Mouse (Mus musculus): Measurements from ENCODE around the gene Ttf1. TPM values are rescaled to one million over a fixed set of nuclear protein-coding genes. Genes with fewer than 3 reads are reported as not detected.
A peak's percentile ranks its signal among the peaks of the same experiment; 100 is the strongest.

Ttf1 gene
- polyA plus RNA-seq, 1 experiment from 2014 or later, result 3.9 TPM

DNA sequence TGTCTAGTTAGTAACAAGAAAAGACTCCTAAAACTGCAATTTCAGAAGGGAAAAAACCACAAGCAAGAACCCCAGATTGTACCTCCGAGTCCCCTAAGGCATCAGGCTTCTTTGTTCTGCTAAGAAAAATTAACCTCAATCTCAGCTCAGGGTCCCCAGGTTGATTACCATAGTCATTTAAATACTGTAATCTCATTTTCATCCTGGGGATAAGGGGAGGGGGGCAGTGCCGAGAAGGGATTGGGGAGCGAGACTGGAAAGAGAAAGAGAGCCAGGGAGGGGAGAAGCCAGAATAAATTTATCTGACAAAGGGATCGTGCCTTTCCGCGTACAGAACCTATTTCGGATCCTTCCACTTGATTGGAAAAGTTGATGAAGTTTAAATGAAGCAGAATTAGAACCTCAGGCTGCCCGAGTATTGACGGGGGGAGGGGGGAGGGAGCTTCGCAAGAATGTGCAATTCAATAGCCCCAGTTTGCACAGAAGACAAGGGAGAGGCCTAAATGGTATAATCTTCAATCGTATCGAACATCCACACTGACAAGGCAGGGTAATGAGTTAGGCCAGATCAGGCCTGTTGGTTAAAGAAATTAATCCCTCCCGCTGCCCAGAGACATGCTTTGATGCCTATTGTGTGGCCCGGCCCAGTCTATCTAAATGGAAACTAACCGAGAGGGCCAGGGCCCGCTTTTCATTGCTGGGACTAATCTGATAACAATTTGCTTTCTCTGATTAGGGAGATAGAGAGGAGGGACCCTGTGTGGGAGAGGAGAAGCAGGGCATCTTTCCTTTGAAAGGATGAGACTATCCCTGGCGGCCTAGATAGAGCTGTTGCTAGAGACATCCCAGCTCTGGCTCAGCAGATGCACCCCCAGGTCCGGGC is 19.2 kb upstream of the Ttf1 start:
- no peaks in the 10 kb centered on the region for H3K4me1 ChIP-seq (replicated peaks; ENCODE audit: control insufficient read depth, insufficient read depth)
- no peak overlapping the region for H3K27ac ChIP-seq (replicated peaks)
- no peaks in the 10 kb centered on the region for H3K36me3 ChIP-seq (ENCODE audit: control insufficient read depth, insufficient read depth, low read length)
- no peaks in the 10 kb centered on the region; the same call in 1 of the 2 replicates for H3K27me3 ChIP-seq (ENCODE audit: control insufficient read depth, insufficient read depth, low read length)
- ATAC-seq (ENCODE audit: low FRiP score, low TSS enrichment), result no peak
- DNase-seq (ENCODE audit: low spot score), result no peak
- 42% methylated on average over 18 of the region's 18 CpGs for WGBS
- no peaks in the 10 kb centered on the region for H3K9me3 ChIP-seq (ENCODE audit: control insufficient read depth, low read length)
- no peak overlapping the region for H3K4me3 ChIP-seq (ENCODE audit: low read depth, low read length)
- H3K4me2 ChIP-seq (replicated peaks; ENCODE audit: low read depth), result no peak overlapping the region
- TF ChIP-seq CTCF (IDR thresholded peaks at IDR 0.05; ENCODE audit: low read depth), result no peak
- TF ChIP-seq EP300 (optimal IDR thresholded peaks at IDR 0.05), result no peak
- no peak overlapping the region for H3K9ac ChIP-seq (ENCODE audit: low read length)

DNA sequence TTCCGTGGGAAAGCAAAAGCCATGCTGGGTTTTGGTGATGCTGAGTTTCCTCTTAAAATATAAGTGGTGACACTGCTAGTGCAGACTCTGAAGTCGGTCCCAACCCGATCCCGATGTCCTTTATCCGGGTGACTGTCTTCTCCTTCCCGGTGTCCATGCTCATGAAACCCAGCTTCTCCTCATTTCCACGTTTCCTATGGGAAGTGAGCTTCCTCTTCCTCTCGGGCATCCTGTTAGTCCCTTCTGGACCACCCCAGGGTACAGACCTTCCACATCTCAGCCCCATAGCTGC is 18.6 kb upstream of the Ttf1 start:
- Histone ChIP-seq H3K27ac (replicated peaks) (no peak overlapping the region), H3K4me3 (ENCODE audit: low read depth, low read length) (no peak overlapping the region), H3K36me3 (ENCODE audit: control insufficient read depth, insufficient read depth, low read length) (no peaks in the 10 kb centered on the region), H3K4me2 (replicated peaks; ENCODE audit: low read depth) (no peak overlapping the region), H3K27me3 (ENCODE audit: control insufficient read depth, insufficient read depth, low read length) (no peaks in the 10 kb centered on the region; the same call in 1 of the 2 replicates), H3K9me3 (ENCODE audit: control insufficient read depth, low read length) (no peaks in the 10 kb centered on the region), H3K4me1 (replicated peaks; ENCODE audit: control insufficient read depth, insufficient read depth) (no peaks in the 10 kb centered on the region), H3K9ac (ENCODE audit: low read length) (no peak overlapping the region)
- WGBS, result 48% methylated on average over 8 of the region's 8 CpGs
- TF ChIP-seq EP300 (optimal IDR thresholded peaks at IDR 0.05), result no peak
- no peak for TF ChIP-seq CTCF (IDR thresholded peaks at IDR 0.05; ENCODE audit: low read depth)
- DNase-seq (ENCODE audit: low spot score) (no peak), ATAC-seq (ENCODE audit: low FRiP score, low TSS enrichment) (no peak)

DNA sequence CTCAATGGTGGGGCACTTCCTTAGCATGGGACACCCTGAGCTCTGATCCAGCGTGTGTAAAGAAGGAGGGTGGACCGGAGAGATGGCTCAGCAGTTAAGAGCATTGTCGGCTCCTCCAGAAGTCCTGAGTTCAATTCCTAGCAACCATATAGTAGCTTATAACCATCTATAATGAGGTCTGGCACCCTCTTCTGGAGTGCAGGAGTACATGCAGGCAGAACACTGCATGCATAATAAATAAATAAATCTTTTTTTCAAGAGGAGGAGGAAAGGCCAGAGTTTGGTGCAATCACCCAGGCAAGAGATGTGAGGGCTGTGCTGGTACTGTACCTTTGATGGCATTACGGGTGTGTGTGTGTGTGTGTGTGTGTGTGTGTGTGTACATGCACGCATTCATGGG is 17.9 kb upstream of the Ttf1 start:
- H3K36me3 ChIP-seq (ENCODE audit: control insufficient read depth, insufficient read depth, low read length), result no peaks in the 10 kb centered on the region
- DNase-seq (ENCODE audit: low spot score), result no peak
- no peaks in the 10 kb centered on the region for H3K9me3 ChIP-seq (ENCODE audit: control insufficient read depth, low read length)
- WGBS, result 89% methylated on average over 5 of the region's 5 CpGs
- H3K9ac ChIP-seq (ENCODE audit: low read length), result no peak overlapping the region
- no peaks in the 10 kb centered on the region for H3K4me1 ChIP-seq (replicated peaks; ENCODE audit: control insufficient read depth, insufficient read depth)
- TF ChIP-seq EP300 (optimal IDR thresholded peaks at IDR 0.05), result no peak
- peak; percentile 41 for TF ChIP-seq CTCF (IDR thresholded peaks at IDR 0.05; ENCODE audit: low read depth)
- no peak overlapping the region for H3K27ac ChIP-seq (replicated peaks)
- no peak overlapping the region for H3K4me2 ChIP-seq (replicated peaks; ENCODE audit: low read depth)
- ATAC-seq (ENCODE audit: low FRiP score, low TSS enrichment), result no peak
- H3K4me3 ChIP-seq (ENCODE audit: low read depth, low read length), result no peak overlapping the region
- no peaks in the 10 kb centered on the region; the same call in 1 of the 2 replicates for H3K27me3 ChIP-seq (ENCODE audit: control insufficient read depth, insufficient read depth, low read length)

DNA sequence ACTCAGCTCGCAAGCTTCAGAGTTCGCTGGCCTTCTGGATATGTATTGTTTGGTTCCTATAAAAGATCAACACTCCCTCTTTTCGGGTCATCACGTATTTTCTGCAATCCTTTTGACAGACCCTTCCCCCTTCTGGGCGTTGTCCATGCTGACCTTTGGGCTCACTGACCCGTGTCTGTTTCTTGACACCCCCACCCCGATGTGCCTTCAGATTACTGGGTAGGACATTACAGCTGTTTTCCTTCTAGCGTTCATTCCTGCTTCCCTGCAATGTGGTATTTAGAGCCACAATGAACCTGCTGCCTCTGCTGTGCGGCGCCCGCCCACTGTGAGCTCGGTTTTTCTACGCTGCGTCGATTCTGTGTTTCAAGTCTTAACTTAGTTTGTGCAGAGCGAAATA is 13.9 kb upstream of the Ttf1 start:
- DNase-seq (ENCODE audit: low spot score) (no peak), ATAC-seq (ENCODE audit: low FRiP score, low TSS enrichment) (no peak)
- Histone ChIP-seq H3K9ac (ENCODE audit: low read length) (no peak overlapping the region), H3K36me3 (ENCODE audit: control insufficient read depth, insufficient read depth, low read length) (no peaks in the 10 kb centered on the region), H3K4me3 (ENCODE audit: low read depth, low read length) (no peak overlapping the region), H3K4me2 (replicated peaks; ENCODE audit: low read depth) (no peak overlapping the region), H3K27ac (replicated peaks) (no peak overlapping the region), H3K27me3 (ENCODE audit: control insufficient read depth, insufficient read depth, low read length) (no peaks in the 10 kb centered on the region; the same call in 1 of the 2 replicates), H3K9me3 (ENCODE audit: control insufficient read depth, low read length) (no peaks in the 10 kb centered on the region), H3K4me1 (replicated peaks; ENCODE audit: control insufficient read depth, insufficient read depth) (no peaks in the 10 kb centered on the region)
- TF ChIP-seq EP300 (optimal IDR thresholded peaks at IDR 0.05) (no peak), CTCF (IDR thresholded peaks at IDR 0.05; ENCODE audit: low read depth) (no peak)
- 47% methylated on average over 16 of the region's 16 CpGs for WGBS

DNA sequence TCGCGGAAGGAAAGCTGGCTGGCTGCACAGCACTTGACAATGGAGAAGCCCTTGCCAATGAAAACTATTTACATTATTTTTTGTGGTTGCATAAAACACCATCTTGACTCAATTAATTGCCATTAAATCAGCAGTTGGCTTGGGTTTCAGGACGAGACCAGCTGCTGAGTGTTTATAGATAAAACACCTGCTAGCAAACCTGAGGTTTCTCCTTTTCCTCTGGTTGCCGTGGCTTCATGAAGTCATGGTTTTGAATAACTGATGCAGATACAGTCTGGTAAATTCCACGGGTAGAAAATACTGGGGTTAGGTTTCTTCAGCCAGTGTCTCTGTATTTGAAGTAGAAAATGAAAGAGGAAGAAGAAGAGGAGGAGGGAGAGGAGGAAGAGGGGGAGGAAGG is 8.1 kb upstream of the Ttf1 start:
- Histone ChIP-seq H3K9ac (ENCODE audit: low read length) (no peak overlapping the region), H3K4me2 (replicated peaks; ENCODE audit: low read depth) (no peak overlapping the region), H3K4me3 (ENCODE audit: low read depth, low read length) (no peak overlapping the region), H3K9me3 (ENCODE audit: control insufficient read depth, low read length) (no peaks in the 10 kb centered on the region), H3K27ac (replicated peaks) (no peak overlapping the region), H3K27me3 (ENCODE audit: control insufficient read depth, insufficient read depth, low read length) (no peaks in the 10 kb centered on the region), H3K4me1 (replicated peaks; ENCODE audit: control insufficient read depth, insufficient read depth) (no peaks in the 10 kb centered on the region), H3K36me3 (ENCODE audit: control insufficient read depth, insufficient read depth, low read length) (no peaks in the 10 kb centered on the region)
- TF ChIP-seq CTCF (IDR thresholded peaks at IDR 0.05; ENCODE audit: low read depth), result no peak
- TF ChIP-seq EP300 (optimal IDR thresholded peaks at IDR 0.05), result no peak
- DNase-seq (ENCODE audit: low spot score) (no peak), ATAC-seq (ENCODE audit: low FRiP score, low TSS enrichment) (no peak)
- WGBS, result 41% methylated on average over 5 of the region's 5 CpGs

DNA sequence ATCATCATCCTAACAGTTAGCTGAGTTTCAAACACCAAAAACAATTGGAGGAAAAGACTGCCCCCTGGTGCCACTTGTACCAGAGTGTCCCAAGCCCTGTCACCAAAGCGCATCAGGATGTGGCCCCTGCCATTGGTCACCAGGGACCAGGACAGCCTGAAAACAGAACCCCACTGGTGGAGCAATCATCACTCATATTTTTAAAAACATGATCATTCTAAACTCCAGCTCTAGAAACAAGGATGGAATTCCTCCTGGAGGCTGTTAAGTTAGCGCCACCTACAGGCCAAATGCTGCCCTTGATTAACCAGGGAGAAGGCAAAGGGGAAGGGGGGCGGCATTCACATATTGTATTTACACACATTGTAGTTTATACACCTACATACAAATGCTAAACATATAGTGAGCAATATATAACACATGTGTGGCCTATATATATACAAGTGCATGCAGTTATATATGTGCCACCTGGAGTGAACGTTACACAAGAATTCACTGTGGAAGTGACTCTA is 7.1 kb upstream of the Ttf1 start:
- Histone ChIP-seq H3K27ac (replicated peaks) (no peak overlapping the region), H3K36me3 (ENCODE audit: control insufficient read depth, insufficient read depth, low read length) (no peaks in the 10 kb centered on the region), H3K27me3 (ENCODE audit: control insufficient read depth, insufficient read depth, low read length) (no peaks in the 10 kb centered on the region), H3K4me2 (replicated peaks; ENCODE audit: low read depth) (no peak overlapping the region), H3K4me1 (replicated peaks; ENCODE audit: control insufficient read depth, insufficient read depth) (no peaks in the 10 kb centered on the region), H3K9me3 (ENCODE audit: control insufficient read depth, low read length) (no peaks in the 10 kb centered on the region), H3K9ac (ENCODE audit: low read length) (no peak overlapping the region), H3K4me3 (ENCODE audit: low read depth, low read length) (no peak overlapping the region)
- ATAC-seq (ENCODE audit: low FRiP score, low TSS enrichment) (peak; percentile 34; the same call in 1 of the 2 replicates), DNase-seq (ENCODE audit: low spot score) (peak; percentile 66)
- peak; percentile 81 for TF ChIP-seq CTCF (IDR thresholded peaks at IDR 0.05; ENCODE audit: low read depth)
- TF ChIP-seq EP300 (optimal IDR thresholded peaks at IDR 0.05), result no peak
- WGBS, result 28% methylated on average over 4 of the region's 4 CpGs

Data from stomach, postnatal 0 days (tissue).